Mouse (Mus musculus) cortical plate, adult 2 months (tissue): ENCODE data around the gene Gm45837.

ENCODE experiments used
- CTCF ChIP-seq: fragments of 200-500 bp; IDR thresholded peaks from 2 replicates; pipeline ENCODE4 v1.5.1; 2011; ENCODE audit warnings: mild to moderate bottlenecking, control low read depth, low read length; ENCODE audit not compliant: insufficient read depth; ENCODE audit errors: extremely low read depth
- POLR2A ChIP-seq: fragments of 200-500 bp; IDR thresholded peaks from 2 replicates; pipeline ENCODE4 v1.6.1; 2011; ENCODE audit warnings: mild to moderate bottlenecking, low read length, control low read depth; ENCODE audit not compliant: insufficient read depth; ENCODE audit errors: extremely low read depth

DNA sequence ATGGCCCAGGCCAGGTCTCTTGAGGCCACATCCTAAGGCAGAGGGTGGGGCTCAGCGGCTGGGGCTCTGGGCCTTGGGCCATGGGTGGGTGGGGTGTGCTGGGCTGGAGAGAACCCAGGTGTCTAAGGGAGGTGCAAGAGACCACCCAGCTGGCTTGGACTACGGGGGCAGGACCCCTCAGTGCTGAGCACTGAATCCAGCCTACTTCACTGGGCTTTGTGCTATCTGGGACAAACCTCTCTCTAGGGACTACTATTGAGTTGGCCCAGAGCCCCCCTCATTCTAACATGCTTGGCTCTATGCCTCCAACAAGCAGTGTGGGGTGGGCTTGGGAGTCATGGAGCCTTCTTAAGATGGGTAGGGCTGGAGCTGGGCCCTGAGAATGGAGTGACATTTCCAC is 15.2 kb upstream of the Gm45837 start:
- TF ChIP-seq CTCF (no peak), POLR2A (no peak)
